Mouse (Mus musculus): ENCODE measurements around the gene Cfap61.

DNA sequence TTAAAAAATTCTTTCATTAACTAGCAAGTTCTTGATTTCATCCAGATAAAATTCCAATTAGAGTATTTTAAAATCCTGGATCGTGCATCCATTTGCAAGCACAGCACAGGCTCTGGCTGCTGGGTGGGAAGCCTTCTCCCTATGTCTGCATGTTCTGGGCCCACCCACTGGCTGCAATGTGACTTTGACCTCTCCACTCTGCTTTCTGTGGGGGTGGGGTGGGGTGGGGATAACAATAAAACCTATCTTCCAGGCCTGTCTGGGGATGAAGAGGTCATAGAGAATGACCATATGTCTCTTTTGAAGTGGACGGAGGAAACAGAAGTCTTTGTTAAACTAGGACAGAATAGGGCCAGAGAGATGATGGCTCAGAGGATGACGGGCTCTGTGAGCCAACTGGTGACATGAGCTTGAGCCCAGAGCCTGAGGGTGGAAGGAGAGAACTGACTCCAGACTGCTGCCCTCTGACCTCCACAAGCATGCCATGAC is 183.4 kb downstream of the Cfap61 start:
- TF ChIP-seq CTCF (IDR thresholded peaks at IDR 0.05; ENCODE audit: low read depth) (no peak), EP300 (IDR thresholded peaks at IDR 0.05; ENCODE audit: low read depth) (no peak)

Measured in liver, postnatal 0 days (tissue).